Mouse (Mus musculus): ENCODE measurements around the gene Rnf114.

DNA sequence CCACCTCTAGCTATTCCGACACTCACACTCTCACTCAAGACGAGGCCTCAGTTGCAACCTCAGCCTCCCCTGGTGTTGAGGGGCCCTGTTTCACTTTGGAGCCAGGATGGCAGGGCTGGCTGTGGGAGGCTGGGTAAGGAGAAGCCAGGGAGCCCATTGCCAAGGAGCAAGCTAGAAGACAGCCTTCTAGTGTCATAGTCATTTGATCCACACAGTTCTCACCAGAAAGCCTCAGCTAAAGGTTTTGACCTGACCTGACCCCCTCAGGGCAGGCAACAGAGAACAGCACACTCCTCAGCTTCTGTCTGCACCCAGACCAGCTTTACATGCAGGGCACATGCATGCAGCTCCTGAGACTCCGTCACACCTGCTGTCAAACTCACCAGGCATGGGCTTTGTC, 26.5 kb upstream of the Rnf114 start:
- TF ChIP-seq CTCF (IDR thresholded peaks at IDR 0.05; ENCODE audit: low read depth) (no peak), EP300 (IDR thresholded peaks at IDR 0.05; ENCODE audit: low read depth) (no peak)
